In the genomic region with DNA sequence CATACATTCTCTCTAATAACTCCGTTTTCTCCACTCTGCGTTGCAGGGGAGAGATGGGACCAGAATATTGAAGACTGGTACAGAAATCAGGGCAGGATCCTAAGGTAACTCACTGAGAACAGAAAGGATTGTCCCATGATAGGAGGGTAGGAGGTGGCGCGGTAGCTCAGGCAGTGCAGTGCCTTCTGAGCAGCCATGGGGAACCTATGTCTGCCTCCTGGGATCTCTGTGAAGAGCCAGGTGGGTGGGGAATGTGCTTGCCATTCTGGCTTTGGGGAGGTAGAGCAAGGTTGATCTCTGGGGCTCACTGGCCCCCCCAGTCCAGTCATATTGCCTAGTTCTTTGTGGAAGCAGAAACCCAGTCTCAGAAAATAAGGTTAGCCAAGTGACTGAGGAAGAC, we compare ENCODE assay signal across 18 mouse cellular contexts. TPM values are rescaled to one million over a fixed set of nuclear protein-coding genes. Genes with fewer than 3 reads are reported as not detected.
"Had no signal": no experiment of that assay in that cellular context is flagged by ENCODE, and none has a peak within 500 bp of the region (broad histone marks: within the 10 kb centered on the region; RNA-seq: fewer than 3 reads in every experiment).

No protein-coding gene starts in this region.

- H3K36me3 ChIP-seq: neural tube, embryonic 13.5 days; neural tube, embryonic 15.5 days; stomach, embryonic 15.5 days had no signal

- H3K4me3 ChIP-seq: neural tube, embryonic 13.5 days; neural tube, embryonic 15.5 days; stomach, embryonic 15.5 days had no signal

- DNase-seq: retina, postnatal 1 day; right cerebral cortex, adult 18-20 months; right cerebral cortex, postnatal 14 days; right cerebral cortex, postnatal 25 days; right cerebral cortex, postnatal 4 days; thymus, adult 18-20 months; thymus, adult 2 months; thymus, postnatal 14 days; thymus, postnatal 25 days; thymus, postnatal 36 days; thymus, postnatal 4 days had no signal

- H3K27ac ChIP-seq: neural tube, embryonic 13.5 days; neural tube, embryonic 15.5 days; stomach, embryonic 15.5 days; stomach, postnatal 0 days had no signal

- H3K9me3 ChIP-seq: neural tube, embryonic 13.5 days; neural tube, embryonic 15.5 days; stomach, embryonic 15.5 days had no signal

- H3K27me3 ChIP-seq: neural tube, embryonic 13.5 days; neural tube, embryonic 15.5 days; stomach, embryonic 15.5 days had no signal

RNA-seq across cellular contexts. Expression of a gene that starts 20.1 kb away (rescaled TPM):
- total RNA-seq: neutrophil, adult 5-6 weeks had no signal
- polyA plus RNA-seq: small intestine, adult 2 months; spleen, adult 2 months had no signal
